Mouse (Mus musculus): ENCODE results near the gene P2rx1. TPM values are rescaled to one million over a fixed set of nuclear protein-coding genes. Genes with fewer than 3 reads are reported as not detected.

The P2rx1 gene
- total RNA-seq, 2 experiments from 2014 or later, result 0.87 to 1.0 TPM

- intact Hi-C loops (cut with DNase I), result no loop called here
Observed at GRCm38 (mm10) chr11:72983283-72983682, 15.6 kb upstream of the P2rx1 start.

GRCm38 (mm10) chr11:72986745-72987144, 12.2 kb upstream of the P2rx1 start:
- intact Hi-C loops (cut with DNase I), result no loop called here
- no peak for DNase-seq (ENCODE audit: extremely low spot score in 1 of 2, low spot score in 2 of 2)

More at GRCm38 (mm10) chr11:72983283-72983682, 15.6 kb upstream of the P2rx1 start:
- no peak for DNase-seq (ENCODE audit: extremely low spot score in 1 of 2, low spot score in 2 of 2)

- DNase-seq (ENCODE audit: extremely low spot score in 1 of 2, low spot score in 2 of 2), result no peak
- intact Hi-C loops (cut with DNase I), result no loop called here
Observed at GRCm38 (mm10) chr11:72987234-72987633, 11.7 kb upstream of the P2rx1 start.

GRCm38 (mm10) chr11:72987807-72988206, 11.1 kb upstream of the P2rx1 start:
- no peak for DNase-seq (ENCODE audit: extremely low spot score in 1 of 2, low spot score in 2 of 2)
- intact Hi-C loops (cut with DNase I), result no loop called here

- no peak for DNase-seq (ENCODE audit: extremely low spot score in 1 of 2, low spot score in 2 of 2)
- intact Hi-C loops (cut with DNase I), result no loop called here
Observed at GRCm38 (mm10) chr11:72989044-72989443, 9.9 kb upstream of the P2rx1 start.

GRCm38 (mm10) chr11:72990688-72991087, 8.2 kb upstream of the P2rx1 start:
- intact Hi-C loops (cut with DNase I), result no loop called here

GRCm38 (mm10) chr11:72991961-72992360, 6.9 kb upstream of the P2rx1 start:
- intact Hi-C loops (cut with DNase I), result no loop called here
- peak in 1 of 2 experiments; percentile 70 for DNase-seq (ENCODE audit: extremely low spot score in 1 of 2, low spot score in 2 of 2)

More at GRCm38 (mm10) chr11:72990688-72991087, 8.2 kb upstream of the P2rx1 start:
- DNase-seq (ENCODE audit: extremely low spot score in 1 of 2, low spot score in 2 of 2), result no peak

GRCm38 (mm10) chr11:72996346-72996745, 2.6 kb upstream of the P2rx1 start:
- intact Hi-C loops (cut with DNase I), result no loop called here
- no peak for DNase-seq (ENCODE audit: extremely low spot score in 1 of 2, low spot score in 2 of 2)

- intact Hi-C loops (cut with DNase I), result no loop called here
- no peak for DNase-seq (ENCODE audit: extremely low spot score in 1 of 2, low spot score in 2 of 2)
Observed at GRCm38 (mm10) chr11:72996781-72997180, 2.1 kb upstream of the P2rx1 start.

GRCm38 (mm10) chr11:72997529-72998326, 1.2 kb upstream of the P2rx1 start:
- no peak for DNase-seq (ENCODE audit: extremely low spot score in 1 of 2, low spot score in 2 of 2)
- intact Hi-C loops (cut with DNase I), result no loop called here

- DNase-seq (ENCODE audit: extremely low spot score in 1 of 2, low spot score in 2 of 2), result peak in 1 of 2 experiments; percentile 75
- intact Hi-C loops (cut with DNase I), result loop anchor here (5.0 kb wide), 1 partner anchor 74 kb away; no protein-coding TSS in a partner anchor
Observed at GRCm38 (mm10) chr11:73001029-73001428, 2.1 kb downstream of the P2rx1 start.

- no peak for DNase-seq (ENCODE audit: extremely low spot score in 1 of 2, low spot score in 2 of 2)
- intact Hi-C loops (cut with DNase I), result loop anchor here (2.0 to 5.0 kb wide), 2 partner anchors 32 to 1366 kb away; no protein-coding TSS in a partner anchor
Observed at GRCm38 (mm10) chr11:73006377-73006776, 7.5 kb downstream of the P2rx1 start.

- no peak for DNase-seq (ENCODE audit: extremely low spot score in 1 of 2, low spot score in 2 of 2)
- intact Hi-C loops (cut with DNase I), result loop anchor here (2.0 to 5.0 kb wide), 2 partner anchors 32 to 1365 kb away; no protein-coding TSS in a partner anchor
Observed at GRCm38 (mm10) chr11:73007113-73007512, 8.2 kb downstream of the P2rx1 start.

GRCm38 (mm10) chr11:73007698-73008481, 9.0 kb downstream of the P2rx1 start:
- peak in 1 of 2 experiments; percentile 76 for DNase-seq (ENCODE audit: extremely low spot score in 1 of 2, low spot score in 2 of 2)
- intact Hi-C loops (cut with DNase I), result loop anchor here (2.0 to 5.0 kb wide), 2 partner anchors 31 to 1364 kb away; no protein-coding TSS in a partner anchor

GRCm38 (mm10) chr11:73008826-73009225, 9.9 kb downstream of the P2rx1 start:
- no peak for DNase-seq (ENCODE audit: extremely low spot score in 1 of 2, low spot score in 2 of 2)
- intact Hi-C loops (cut with DNase I), result loop anchor here (5.0 kb wide), 1 partner anchor 1363 kb away; no protein-coding TSS in a partner anchor

- DNase-seq (ENCODE audit: extremely low spot score in 1 of 2, low spot score in 2 of 2), result no peak
- intact Hi-C loops (cut with DNase I), result loop anchor here (5.0 kb wide), 1 partner anchor 1363 kb away; no protein-coding TSS in a partner anchor
Observed at GRCm38 (mm10) chr11:73009531-73010274, 10.8 kb downstream of the P2rx1 start.

GRCm38 (mm10) chr11:73013981-73014380, 15.1 kb downstream of the P2rx1 start:
- no peak for DNase-seq (ENCODE audit: extremely low spot score in 1 of 2, low spot score in 2 of 2)
- intact Hi-C loops (cut with DNase I), result no loop called here

GRCm38 (mm10) chr11:73014831-73015344, 16.0 kb downstream of the P2rx1 start:
- peak in 1 of 2 experiments; percentile 31 for DNase-seq (ENCODE audit: extremely low spot score in 1 of 2, low spot score in 2 of 2)
- intact Hi-C loops (cut with DNase I), result no loop called here
